Mouse (Mus musculus) C2C12 (cell line): ENCODE data around the gene Eif2ak4.

Experiments
- CEBPB ChIP-seq: IDR thresholded peaks from one replicate; pipeline ENCODE4 v1.6.1; 2011; ENCODE audit warnings: low read depth, mild to moderate bottlenecking, control low read depth, moderate library complexity
- CTCF ChIP-seq: IDR thresholded peaks from one replicate; pipeline ENCODE4 v1.5.1; 2011; ENCODE audit not compliant: control insufficient read depth, insufficient read depth, insufficient read length
- FOSL1 ChIP-seq: IDR thresholded peaks from one replicate; pipeline ENCODE4 v1.8.0; 2011; ENCODE audit warnings: mild to moderate bottlenecking, low read length; ENCODE audit not compliant: poor library complexity, insufficient read depth, severe bottlenecking
- MAX ChIP-seq: IDR thresholded peaks from one replicate; pipeline ENCODE4 v1.6.1; 2011; ENCODE audit warnings: mild to moderate bottlenecking, control low read depth
- MYOD1 ChIP-seq: IDR thresholded peaks from one replicate; pipeline ENCODE4 v1.6.1; 2011; ENCODE audit warnings: low read depth; ENCODE audit not compliant: control insufficient read depth, insufficient read length
- MYOG ChIP-seq: IDR thresholded peaks from one replicate; pipeline ENCODE4 v1.6.1; 2011; ENCODE audit not compliant: control insufficient read depth, insufficient read length; ENCODE audit errors: extremely low read depth
- USF1 ChIP-seq: IDR thresholded peaks from one replicate; pipeline ENCODE4 v1.6.1; 2011; ENCODE audit warnings: low read depth, mild to moderate bottlenecking, control low read depth, moderate library complexity

DNA sequence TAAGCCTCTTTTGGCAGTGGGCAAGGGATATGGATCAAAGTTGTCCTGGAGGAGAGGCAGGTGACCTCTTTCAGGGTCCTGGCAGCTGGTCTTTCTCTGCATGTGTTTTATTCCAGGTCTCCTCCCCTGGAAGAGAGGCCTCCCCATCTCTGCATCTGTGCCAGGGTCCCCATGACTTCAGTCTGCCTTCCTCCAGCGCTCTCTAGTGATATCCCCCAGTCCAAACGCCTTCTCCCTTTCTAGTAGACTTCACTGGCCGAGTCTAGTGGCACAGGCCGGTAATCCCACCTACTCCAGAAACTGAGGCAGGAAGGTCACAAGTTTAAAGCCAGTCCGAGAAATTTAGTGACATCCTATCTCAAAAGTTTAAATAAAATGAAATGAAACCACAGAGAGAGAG, 109.5 kb downstream of the Eif2ak4 start:
- TF ChIP-seq CTCF (no peak), MYOG (no peak), USF1 (no peak), MAX (no peak), CEBPB (no peak), MYOD1 (no peak), FOSL1 (no peak)
